Mouse (Mus musculus) forebrain, embryonic 11.5 days (tissue): ENCODE measurements at regions not wholly inside any gene's neighbourhood (a gene's known extent, or its start where the extent isn't known, plus 50 kb on each side); places are given as distances from the start of the nearest gene placed in this dataset.

Source experiments
- ATAC-seq: fragments of 200-750 bp; cut with Nextera tagmentation; replicated peaks from 2 replicates; pipeline ENCODE4 v1.8.0; 2017; ENCODE audit warnings: moderate TSS enrichment; ENCODE audit not compliant: low FRiP score
- DNase-seq: peaks from one replicate; pipeline ENCODE4 v3.0.0-alpha.2; 2017; ENCODE audit warnings: low spot score
- H3K27ac ChIP-seq: fragments of 300-500 bp; sonication (generic); 2 replicates; pipeline ENCODE4 v1.5.1; 2014; ENCODE audit warnings: low read depth, low read length
- H3K27me3 ChIP-seq: fragments of 300-500 bp; sonication (generic); 2 replicates; pipeline ENCODE4 v1.6.1; 2014; ENCODE audit warnings: mild to moderate bottlenecking, low read length, mixed read lengths; ENCODE audit not compliant: control insufficient read depth, insufficient read depth
- H3K36me3 ChIP-seq: fragments of 300-500 bp; sonication (generic); 2 replicates; pipeline ENCODE4 v1.6.1; 2014; ENCODE audit warnings: mild to moderate bottlenecking, low read length, moderate library complexity, mixed read lengths; ENCODE audit not compliant: control insufficient read depth, insufficient read depth
- H3K4me1 ChIP-seq: fragments of 300-500 bp; sonication (generic); replicated peaks from 2 replicates; pipeline ENCODE4 v1.6.1; 2014; ENCODE audit warnings: low read length, mixed read lengths; ENCODE audit not compliant: control insufficient read depth, insufficient read depth
- H3K4me2 ChIP-seq: fragments of 300-500 bp; sonication (generic); 2 replicates; pipeline ENCODE4 v1.6.1; 2014; ENCODE audit warnings: low read depth, mild to moderate bottlenecking, low read length, moderate library complexity, mixed read lengths; ENCODE audit not compliant: severe bottlenecking
- H3K4me3 ChIP-seq: fragments of 300-500 bp; sonication (generic); 2 replicates; pipeline ENCODE4 v1.5.1; 2014; ENCODE audit warnings: low read depth, low read length
- H3K9ac ChIP-seq: fragments of 300-500 bp; sonication (generic); 2 replicates; pipeline ENCODE4 v1.6.1; 2014; ENCODE audit warnings: low read length
- H3K9me3 ChIP-seq: fragments of 300-500 bp; sonication (generic); 2 replicates; pipeline ENCODE4 v1.6.1; 2016; ENCODE audit warnings: low read length, mixed read lengths; ENCODE audit not compliant: control insufficient read depth
- WGBS: fragments of 180-500 bp; shearing (Covaris S2); extraction: QIAGEN DNeasy Blood & Tissue Kit; methylation state at CpG from one replicate; pipeline ENCODE4 v1.1.7; 2014; 5-methylcytosine and 5-hydroxymethylcytosine counted together

GRCm38 (mm10) chr13:92963351-92963895, 118.9 kb downstream of the Mtx3 start:
- H3K27me3 ChIP-seq = no peaks in the 10 kb centered on the region
- H3K9ac ChIP-seq = no peak overlapping the region
- 91% methylated on average over 2 of the region's 2 CpGs for WGBS

GRCm38 (mm10) chr13:92964213-92964743, 119.7 kb downstream of the Mtx3 start:
- H3K36me3 ChIP-seq = no peaks in the 10 kb centered on the region
- H3K27ac ChIP-seq = no peak overlapping the region
- no peak for DNase-seq
- H3K9ac ChIP-seq = no peak overlapping the region
- no peaks in the 10 kb centered on the region for H3K27me3 ChIP-seq
- H3K4me2 ChIP-seq = no peak overlapping the region
- no peak overlapping the region for H3K4me3 ChIP-seq
- ATAC-seq = no peak
- 84% methylated on average over 5 of the region's 5 CpGs for WGBS
- H3K4me1 ChIP-seq = no peaks in the 10 kb centered on the region
- H3K9me3 ChIP-seq = no peaks in the 10 kb centered on the region

More at GRCm38 (mm10) chr13:92963351-92963895, 118.9 kb downstream of the Mtx3 start:
- Histone ChIP-seq H3K9me3 (no peaks in the 10 kb centered on the region), H3K4me3 (no peak overlapping the region), H3K4me2 (no peak overlapping the region), H3K36me3 (no peaks in the 10 kb centered on the region), H3K4me1 (no peaks in the 10 kb centered on the region), H3K27ac (no peak overlapping the region)
- DNase-seq (no peak), ATAC-seq (no peak)

GRCm38 (mm10) chr13:92967025-92967610, 122.6 kb downstream of the Mtx3 start:
- Histone ChIP-seq H3K4me2 (no peak overlapping the region), H3K27me3 (no peaks in the 10 kb centered on the region), H3K36me3 (no peaks in the 10 kb centered on the region), H3K27ac (no peak overlapping the region), H3K4me1 (no peaks in the 10 kb centered on the region), H3K4me3 (no peak overlapping the region), H3K9me3 (no peaks in the 10 kb centered on the region), H3K9ac (no peak overlapping the region)
- ATAC-seq (no peak), DNase-seq (no peak)
- 88% methylated on average over 1 of the region's 1 CpGs for WGBS

GRCm38 (mm10) chr13:92969579-92969978, 125.0 kb downstream of the Mtx3 start:
- Histone ChIP-seq H3K4me1 (no peaks in the 10 kb centered on the region), H3K36me3 (no peaks in the 10 kb centered on the region), H3K4me3 (no peak overlapping the region), H3K4me2 (no peak overlapping the region), H3K27ac (no peak overlapping the region), H3K9ac (no peak overlapping the region), H3K9me3 (no peaks in the 10 kb centered on the region), H3K27me3 (no peaks in the 10 kb centered on the region)
- ATAC-seq = no peak
- DNase-seq = no peak
- 93% methylated on average over 1 of the region's 1 CpGs for WGBS

GRCm38 (mm10) chr13:92972891-92973290, 128.3 kb downstream of the Mtx3 start:
- H3K4me1 ChIP-seq = no peaks in the 10 kb centered on the region
- H3K36me3 ChIP-seq = no peaks in the 10 kb centered on the region
- H3K9me3 ChIP-seq = no peaks in the 10 kb centered on the region
- no peaks in the 10 kb centered on the region for H3K27me3 ChIP-seq
- H3K27ac ChIP-seq = no peak overlapping the region
- H3K9ac ChIP-seq = no peak overlapping the region
- H3K4me3 ChIP-seq = no peak overlapping the region
- no peak for DNase-seq
- 80% methylated on average over 5 of the region's 5 CpGs for WGBS
- no peak overlapping the region for H3K4me2 ChIP-seq
- ATAC-seq = no peak

- H3K9ac ChIP-seq = no peak overlapping the region
- no peaks in the 10 kb centered on the region for H3K9me3 ChIP-seq
- DNase-seq = no peak
- no peaks in the 10 kb centered on the region for H3K4me1 ChIP-seq
- no peak overlapping the region for H3K4me3 ChIP-seq
- no peak for ATAC-seq
- no peaks in the 10 kb centered on the region for H3K36me3 ChIP-seq
- H3K27ac ChIP-seq = no peak overlapping the region
- H3K27me3 ChIP-seq = no peaks in the 10 kb centered on the region
- H3K4me2 ChIP-seq = no peak overlapping the region
- 80% methylated on average over 4 of the region's 4 CpGs for WGBS
These were observed 129.2 kb downstream of the Mtx3 start for GRCm38 (mm10) chr13:92973791-92974190.

GRCm38 (mm10) chr13:92986719-92987553, 142.4 kb downstream of the Mtx3 start:
- H3K9ac ChIP-seq = no peak overlapping the region
- DNase-seq (peak; percentile 84), ATAC-seq (peak; percentile 55; the same call in 1 of the 2 replicates)
- 0 out of 2 replicates have a peak overlapping the region, but pooled peaks have one; percentile 6 for H3K4me3 ChIP-seq
- H3K9me3 ChIP-seq = no peaks in the 10 kb centered on the region
- H3K27ac ChIP-seq = no peak overlapping the region
- peak overlapping the region; percentile 30; the same call in 1 of the 2 replicates for H3K4me2 ChIP-seq
- no peaks in the 10 kb centered on the region for H3K27me3 ChIP-seq
- WGBS = 50% methylated on average over 17 of the region's 17 CpGs
- H3K36me3 ChIP-seq = no peaks in the 10 kb centered on the region
- no peaks in the 10 kb centered on the region for H3K4me1 ChIP-seq

- no peak overlapping the region for H3K4me2 ChIP-seq
- no peaks in the 10 kb centered on the region for H3K4me1 ChIP-seq
- 89% methylated on average over 6 of the region's 6 CpGs for WGBS
- DNase-seq (no peak), ATAC-seq (no peak)
- H3K9ac ChIP-seq = no peak overlapping the region
- H3K9me3 ChIP-seq = no peaks in the 10 kb centered on the region
- H3K36me3 ChIP-seq = no peaks in the 10 kb centered on the region
- no peak overlapping the region for H3K4me3 ChIP-seq
- no peak overlapping the region for H3K27ac ChIP-seq
- no peaks in the 10 kb centered on the region for H3K27me3 ChIP-seq
These were observed 143.1 kb downstream of the Mtx3 start for GRCm38 (mm10) chr13:92987691-92988090.
